Comparison of ENCODE assay signal across 19 mouse cellular contexts in genomic region chr11:22825548-22825947, GRCm38 (mm10).
"Had no signal": no experiment of that assay in that cellular context is flagged by ENCODE, and none has a peak within 500 bp of the region (broad histone marks: within the 10 kb centered on the region; RNA-seq: fewer than 3 reads in every experiment).

No protein-coding gene starts in this region.

- DNase-seq: kidney, postnatal 10 days; kidney, postnatal 36 days; lung, adult 18-20 months; lung, postnatal 10 days; lung, postnatal 36 days; right cerebral cortex, adult 18-20 months; right cerebral cortex, postnatal 14 days; right cerebral cortex, postnatal 4 days; thymus, postnatal 25 days had no signal

- H3K36me3 ChIP-seq: lung, embryonic 15.5 days; midbrain, embryonic 10.5 days; midbrain, embryonic 15.5 days; neural tube, embryonic 12.5 days; neural tube, embryonic 15.5 days had no signal

- H3K9ac ChIP-seq: liver, embryonic 14.5 days; lung, embryonic 15.5 days; midbrain, embryonic 15.5 days; neural tube, embryonic 12.5 days; neural tube, embryonic 15.5 days had no signal

- H3K27me3 ChIP-seq: lung, embryonic 15.5 days; megakaryocyte, embryonic 14.5 days; midbrain, embryonic 15.5 days; neural tube, embryonic 12.5 days; neural tube, embryonic 15.5 days had no signal

- ATAC-seq: intestine, embryonic 16.5 days; midbrain, embryonic 15.5 days had no signal

- H3K27ac ChIP-seq: left cerebral cortex, adult 2 months; liver, embryonic 14.5 days; lung, embryonic 15.5 days; midbrain, embryonic 10.5 days; midbrain, embryonic 15.5 days; neural tube, embryonic 12.5 days; neural tube, embryonic 15.5 days had no signal

- H3K9me3 ChIP-seq: lung, embryonic 15.5 days; megakaryocyte, embryonic 14.5 days; midbrain, embryonic 10.5 days; midbrain, embryonic 15.5 days; neural tube, embryonic 12.5 days; neural tube, embryonic 15.5 days had no signal

- H3K4me1 ChIP-seq: midbrain, embryonic 15.5 days; neural tube, embryonic 12.5 days; neural tube, embryonic 15.5 days had no signal

- H3K4me2 ChIP-seq: liver, embryonic 11.5 days; lung, embryonic 15.5 days; midbrain, embryonic 15.5 days; neural tube, embryonic 12.5 days; neural tube, embryonic 15.5 days had no signal

- H3K4me3 ChIP-seq: left cerebral cortex, adult 2 months; lung, embryonic 15.5 days; megakaryocyte, embryonic 14.5 days; midbrain, embryonic 10.5 days; midbrain, embryonic 15.5 days; neural tube, embryonic 12.5 days; neural tube, embryonic 15.5 days had no signal
